Mouse (Mus musculus): Measurements from ENCODE around the gene Zfp511. TPM values are rescaled to one million over a fixed set of nuclear protein-coding genes. Genes with fewer than 3 reads are reported as not detected.

Gene Zfp511
- polyA plus RNA-seq, 1 experiment from 2014 or later = 16.5 TPM

GRCm38 (mm10) chr7:140078711-140079110 lies 42.5 kb downstream of the Zfp511 start:
- 2% methylated on average over 5 of the region's 5 CpGs for WGBS (ENCODE audit: insufficient replicate concordance)
- ATAC-seq (ENCODE audit: low read depth) = no peak

DNA sequence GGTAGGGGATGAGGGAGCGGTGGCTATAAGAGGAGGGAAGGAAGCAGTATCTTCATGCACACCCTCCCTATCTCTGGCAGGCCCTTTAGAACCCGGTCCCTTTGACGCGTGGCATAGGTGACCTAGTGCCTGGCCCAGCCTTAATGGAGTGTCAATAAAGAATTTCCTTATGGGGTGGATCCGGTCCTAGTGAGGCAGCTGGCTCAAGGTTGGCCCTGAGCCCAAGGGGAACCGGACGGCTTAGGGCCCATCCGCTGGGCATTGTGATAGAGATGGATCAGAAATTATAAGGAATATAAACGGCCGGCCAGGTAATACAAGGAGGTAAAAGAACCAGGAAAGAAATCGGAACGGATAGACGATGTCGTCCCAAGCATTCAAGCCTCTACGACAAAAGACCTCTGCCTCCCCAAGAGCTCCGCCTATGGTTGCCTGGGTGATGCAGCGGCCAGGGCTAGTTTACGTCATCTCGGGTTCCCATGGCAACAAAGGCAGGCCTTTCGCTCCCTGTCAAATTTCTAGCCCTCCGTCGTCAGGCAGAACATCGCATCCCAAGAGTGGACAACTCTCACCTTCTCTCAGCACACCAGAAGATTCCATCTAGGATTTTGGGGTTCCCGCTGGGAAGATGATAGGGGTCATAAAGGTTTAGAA lies 44.4 kb downstream of the Zfp511 start:
- H3K27ac ChIP-seq (ENCODE audit: low read length) = no peak overlapping the region
- no peaks in the 10 kb centered on the region for H3K9me3 ChIP-seq (replicated peaks; ENCODE audit: control insufficient read depth, low read length)
- ATAC-seq (ENCODE audit: low read depth) = peak; percentile 13; the same call in 1 of the 2 replicates
- H3K27me3 ChIP-seq (ENCODE audit: control insufficient read depth, insufficient read depth, low read depth, low read length) = peaks cover 31% of the 10 kb centered on the region
- no peak overlapping the region for H3K4me3 ChIP-seq (ENCODE audit: low read depth, low read length)
- no peaks in the 10 kb centered on the region for H3K36me3 ChIP-seq (ENCODE audit: control insufficient read depth, insufficient read depth)
- H3K4me2 ChIP-seq (ENCODE audit: low read depth, low read length) = no peak overlapping the region
- no peaks in the 10 kb centered on the region for H3K4me1 ChIP-seq (ENCODE audit: control insufficient read depth, low read depth, low read length)
- no peak overlapping the region for H3K9ac ChIP-seq (ENCODE audit: low read depth, low read length)
- 5% methylated on average over 24 of the region's 24 CpGs for WGBS (ENCODE audit: insufficient replicate concordance)

More at GRCm38 (mm10) chr7:140078711-140079110, 42.5 kb downstream of the Zfp511 start:
- Histone ChIP-seq H3K4me1 (ENCODE audit: control insufficient read depth, low read depth, low read length) (no peaks in the 10 kb centered on the region), H3K27me3 (ENCODE audit: control insufficient read depth, insufficient read depth, low read depth, low read length) (peaks cover 31% of the 10 kb centered on the region), H3K4me2 (ENCODE audit: low read depth, low read length) (no peak overlapping the region), H3K9me3 (replicated peaks; ENCODE audit: control insufficient read depth, low read length) (no peaks in the 10 kb centered on the region), H3K4me3 (ENCODE audit: low read depth, low read length) (no peak overlapping the region), H3K27ac (ENCODE audit: low read length) (no peak overlapping the region), H3K36me3 (ENCODE audit: control insufficient read depth, insufficient read depth) (no peaks in the 10 kb centered on the region), H3K9ac (ENCODE audit: low read depth, low read length) (no peak overlapping the region)

- no peak for ATAC-seq (ENCODE audit: low read depth)
- Histone ChIP-seq H3K27me3 (ENCODE audit: control insufficient read depth, insufficient read depth, low read depth, low read length) (peaks cover 31% of the 10 kb centered on the region), H3K36me3 (ENCODE audit: control insufficient read depth, insufficient read depth) (no peaks in the 10 kb centered on the region), H3K9ac (ENCODE audit: low read depth, low read length) (no peak overlapping the region), H3K4me3 (ENCODE audit: low read depth, low read length) (no peak overlapping the region), H3K4me1 (ENCODE audit: control insufficient read depth, low read depth, low read length) (no peaks in the 10 kb centered on the region), H3K4me2 (ENCODE audit: low read depth, low read length) (no peak overlapping the region), H3K27ac (ENCODE audit: low read length) (no peak overlapping the region), H3K9me3 (replicated peaks; ENCODE audit: control insufficient read depth, low read length) (no peaks in the 10 kb centered on the region)
- 20% methylated on average over 20 of the region's 20 CpGs for WGBS (ENCODE audit: insufficient replicate concordance)
Observed at GRCm38 (mm10) chr7:140081408-140082241, 45.4 kb downstream of the Zfp511 start.

DNA sequence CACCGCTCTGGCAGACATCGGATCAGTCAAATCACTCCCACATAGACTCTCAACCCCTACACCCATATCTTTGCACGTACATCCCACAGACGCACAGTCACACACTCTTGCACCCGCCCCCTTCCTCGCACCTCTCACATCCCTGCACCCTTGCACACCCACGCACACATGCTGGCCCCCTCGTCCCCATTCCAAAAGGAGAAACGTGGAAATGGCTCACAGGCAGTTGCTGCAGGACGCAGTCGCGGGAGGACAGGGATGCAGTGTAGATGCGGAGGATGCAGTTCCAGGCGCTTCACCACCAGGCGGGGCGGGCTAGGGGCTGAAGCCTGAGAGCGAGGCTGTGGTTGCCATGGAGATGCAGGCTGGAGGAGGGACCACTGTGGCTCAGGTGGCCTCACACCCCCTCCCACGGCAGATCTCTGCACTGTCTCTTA lies 46.1 kb downstream of the Zfp511 start, which contains the start of gene Caly:
Gene Caly, minus strand, starts transcription at position 307 of the 437 bp plus-strand sequence.
- Histone ChIP-seq H3K4me3 (ENCODE audit: low read depth, low read length) (no peak within 1 kb of the TSS), H3K4me1 (ENCODE audit: control insufficient read depth, low read depth, low read length) (no peaks in the 10 kb centered on the region), H3K27ac (ENCODE audit: low read length) (no peak within 1 kb of the TSS), H3K27me3 (ENCODE audit: control insufficient read depth, insufficient read depth, low read depth, low read length) (peaks cover 31% of the 10 kb centered on the region), H3K9ac (ENCODE audit: low read depth, low read length) (no peak within 1 kb of the TSS), H3K36me3 (ENCODE audit: control insufficient read depth, insufficient read depth) (no peaks in the 10 kb centered on the region), H3K4me2 (ENCODE audit: low read depth, low read length) (no peak within 1 kb of the TSS), H3K9me3 (replicated peaks; ENCODE audit: control insufficient read depth, low read length) (no peaks in the 10 kb centered on the region)
- no peak for ATAC-seq (ENCODE audit: low read depth)
- 9% methylated on average over 18 of the region's 18 CpGs for WGBS (ENCODE audit: insufficient replicate concordance)

Small RNA genes within 50 kb of the gene (microRNA-seq; reads per million reads assigned to microRNA genes)
- not detected for gene Mir7062

Other genes with a start within 250 kb of the Zfp511 start
- 0.12 TPM in 1 of 2 replicates, not detected in the other for gene Adgra1, start 202.2 kb upstream of the Zfp511 start, polyA plus RNA-seq (2015; fragmentation: Nextera tagmentation; extraction: Ambion mirVana)
- not detected in 2 replicates for gene Kndc1, start 141.7 kb upstream of the Zfp511 start, polyA plus RNA-seq (2015; fragmentation: Nextera tagmentation; extraction: Ambion mirVana)
- not detected in 2 replicates for gene Utf1, start 92.6 kb upstream of the Zfp511 start, polyA plus RNA-seq (2015; fragmentation: Nextera tagmentation; extraction: Ambion mirVana)
- not detected in 2 replicates for gene 6430531B16Rik, start 57.6 kb upstream of the Zfp511 start, polyA plus RNA-seq (2015; fragmentation: Nextera tagmentation; extraction: Ambion mirVana)
- gene Adam8, start 43.8 kb upstream of the Zfp511 start, polyA plus RNA-seq (2015; fragmentation: Nextera tagmentation; extraction: Ambion mirVana) = 1.6 and 1.8 TPM in 2 replicates
- gene Tubgcp2, start 278 bp downstream of the Zfp511 start, polyA plus RNA-seq (2015; fragmentation: Nextera tagmentation; extraction: Ambion mirVana) = 22.2 and 23.3 TPM in 2 replicates
- gene Msx3, start 12.7 kb downstream of the Zfp511 start, polyA plus RNA-seq (2015; fragmentation: Nextera tagmentation; extraction: Ambion mirVana) = not detected in 2 replicates
- gene Caly, start 46.2 kb downstream of the Zfp511 start, polyA plus RNA-seq (2015; fragmentation: Nextera tagmentation; extraction: Ambion mirVana) = not detected in 2 replicates
- 9.5 TPM in 1 of 2 replicates, not detected in the other for gene Prap1, start 57.0 kb downstream of the Zfp511 start, polyA plus RNA-seq (2015; fragmentation: Nextera tagmentation; extraction: Ambion mirVana)
- 8.4 and 11.6 TPM in 2 replicates for gene Fuom, start 66.0 kb downstream of the Zfp511 start, polyA plus RNA-seq (2015; fragmentation: Nextera tagmentation; extraction: Ambion mirVana)
- 11.0 and 14.3 TPM in 2 replicates for gene Paox, start 79.4 kb downstream of the Zfp511 start, polyA plus RNA-seq (2015; fragmentation: Nextera tagmentation; extraction: Ambion mirVana)
- 122 and 131 TPM in 2 replicates for gene Echs1, start 80.1 kb downstream of the Zfp511 start, polyA plus RNA-seq (2015; fragmentation: Nextera tagmentation; extraction: Ambion mirVana)
- 13.0 and 13.1 TPM in 2 replicates for gene Mtg1, start 101.2 kb downstream of the Zfp511 start, polyA plus RNA-seq (2015; fragmentation: Nextera tagmentation; extraction: Ambion mirVana)
- not detected in 2 replicates for gene Sprn, start 118.5 kb downstream of the Zfp511 start, polyA plus RNA-seq (2015; fragmentation: Nextera tagmentation; extraction: Ambion mirVana)
- gene Olfr522, start 128.4 kb downstream of the Zfp511 start, polyA plus RNA-seq (2015; fragmentation: Nextera tagmentation; extraction: Ambion mirVana) = not detected in 2 replicates
- gene Olfr523, start 136.8 kb downstream of the Zfp511 start, polyA plus RNA-seq (2015; fragmentation: Nextera tagmentation; extraction: Ambion mirVana) = not detected in 2 replicates
- not detected in 2 replicates for gene Olfr524, start 169.6 kb downstream of the Zfp511 start, polyA plus RNA-seq (2015; fragmentation: Nextera tagmentation; extraction: Ambion mirVana)
- 0.05 and 0.06 TPM in 2 replicates for gene Cd163l1, start 181.9 kb downstream of the Zfp511 start, polyA plus RNA-seq (2015; fragmentation: Nextera tagmentation; extraction: Ambion mirVana)
- not detected in 2 replicates for gene 5830411N06Rik, start 210.9 kb downstream of the Zfp511 start, polyA plus RNA-seq (2015; fragmentation: Nextera tagmentation; extraction: Ambion mirVana)